Mouse (Mus musculus) heart, postnatal 25 days (tissue): Measurements from ENCODE around the gene Mapkapk2. TPM values are rescaled to one million over a fixed set of nuclear protein-coding genes. Genes with fewer than 3 reads are reported as not detected.

ENCODE experiments used
- total RNA-seq, 2 experiments: library from RNA; stranded (reverse); gene quantifications; 2 replicates each; pipeline ENCODE4 v1.2.3; 2021

Mapkapk2 gene
- total RNA-seq, 2 experiments from 2014 or later, result 264 to 283 TPM

Other genes starting within 250 kb of the Mapkapk2 start
- gene Fcmr, start 232.2 kb downstream of the Mapkapk2 start, total RNA-seq, result 1 to 10 TPM; 1.2 to 2.4 TPM
- not detected for gene Il24, start 210.4 kb downstream of the Mapkapk2 start, total RNA-seq
- gene Il20, start 186.4 kb downstream of the Mapkapk2 start, total RNA-seq, result not detected
- not detected for gene Il19, start 157.7 kb downstream of the Mapkapk2 start, total RNA-seq
- not detected for gene Il10, start 78.0 kb downstream of the Mapkapk2 start, total RNA-seq
- gene Dyrk3, start 40.5 kb upstream of the Mapkapk2 start, total RNA-seq, result under 1 TPM; 0.25 to 0.29 TPM
- 10 to 100 TPM; 36.5 to 36.6 TPM for gene Eif2d, start 55.4 kb upstream of the Mapkapk2 start, total RNA-seq
- 1 to 10 TPM; 1.6 to 2.3 TPM for gene Rassf5, start 147.4 kb upstream of the Mapkapk2 start, total RNA-seq
- 1 to 10 TPM; 1.4 to 1.7 TPM for gene Ikbke, start 181.8 kb upstream of the Mapkapk2 start, total RNA-seq